Mouse (Mus musculus) kidney, embryonic 16.5 days (tissue): ENCODE results near the gene Sema3a. TPM values are rescaled to one million over a fixed set of nuclear protein-coding genes. Genes with fewer than 3 reads are reported as not detected.
A peak's percentile ranks its signal among the peaks of the same experiment; 100 is the strongest.

ENCODE experiments used
- ATAC-seq: fragments of 200-750 bp; cut with Nextera tagmentation; 2 replicates; pipeline ENCODE4 v1.8.0; 2017; ENCODE audit warnings: moderate TSS enrichment; ENCODE audit not compliant: low FRiP score, low TSS enrichment
- H3K27ac ChIP-seq: fragments of 300-500 bp; sonication (generic); 2 replicates; pipeline ENCODE4 v1.5.1; 2014; ENCODE audit warnings: low read length
- H3K27me3 ChIP-seq: fragments of 300-500 bp; sonication (generic); 2 replicates; pipeline ENCODE4 v1.6.1; 2014; ENCODE audit warnings: low read length, control low read depth, mixed read lengths; ENCODE audit not compliant: insufficient read depth
- H3K36me3 ChIP-seq: fragments of 300-500 bp; sonication (generic); 2 replicates; pipeline ENCODE4 v1.6.1; 2014; ENCODE audit warnings: low read length, control low read depth, mixed read lengths; ENCODE audit not compliant: insufficient read depth
- H3K4me1 ChIP-seq: fragments of 300-500 bp; sonication (generic); 2 replicates; pipeline ENCODE4 v1.6.1; 2014; ENCODE audit warnings: low read length, control low read depth, mixed read lengths; ENCODE audit not compliant: insufficient read depth
- H3K4me2 ChIP-seq: fragments of 300-500 bp; sonication (generic); replicated peaks from 2 replicates; pipeline ENCODE4 v1.6.1; 2014; ENCODE audit warnings: low read depth, low read length
- H3K4me3 ChIP-seq: fragments of 300-500 bp; sonication (generic); 2 replicates; pipeline ENCODE4 v1.5.1; 2014; ENCODE audit warnings: mild to moderate bottlenecking, low read length
- H3K9ac ChIP-seq: fragments of 300-500 bp; sonication (generic); replicated peaks from 2 replicates; pipeline ENCODE4 v1.6.1; 2014; ENCODE audit warnings: low read length
- H3K9me3 ChIP-seq: fragments of 300-500 bp; sonication (generic); 2 replicates; pipeline ENCODE4 v1.6.1; 2016; ENCODE audit warnings: low read length, control low read depth
- WGBS: fragments of 180-500 bp; shearing (Covaris S2); extraction: QIAGEN DNeasy Blood & Tissue Kit; methylation state at CpG from one replicate; pipeline ENCODE4 v1.1.7; 2014; 5-methylcytosine and 5-hydroxymethylcytosine counted together
- polyA plus RNA-seq: library from polyadenylated mRNA; unstranded; fragments of >200 nt; fragmentation: Nextera tagmentation; extraction: Ambion mirVana; gene quantifications from 2 replicates; pipeline ENCODE4 v1.2.1, GENCODE M21; 2015

Sema3a gene
- polyA plus RNA-seq, 1 experiment from 2014 or later, result 24.1 TPM

DNA sequence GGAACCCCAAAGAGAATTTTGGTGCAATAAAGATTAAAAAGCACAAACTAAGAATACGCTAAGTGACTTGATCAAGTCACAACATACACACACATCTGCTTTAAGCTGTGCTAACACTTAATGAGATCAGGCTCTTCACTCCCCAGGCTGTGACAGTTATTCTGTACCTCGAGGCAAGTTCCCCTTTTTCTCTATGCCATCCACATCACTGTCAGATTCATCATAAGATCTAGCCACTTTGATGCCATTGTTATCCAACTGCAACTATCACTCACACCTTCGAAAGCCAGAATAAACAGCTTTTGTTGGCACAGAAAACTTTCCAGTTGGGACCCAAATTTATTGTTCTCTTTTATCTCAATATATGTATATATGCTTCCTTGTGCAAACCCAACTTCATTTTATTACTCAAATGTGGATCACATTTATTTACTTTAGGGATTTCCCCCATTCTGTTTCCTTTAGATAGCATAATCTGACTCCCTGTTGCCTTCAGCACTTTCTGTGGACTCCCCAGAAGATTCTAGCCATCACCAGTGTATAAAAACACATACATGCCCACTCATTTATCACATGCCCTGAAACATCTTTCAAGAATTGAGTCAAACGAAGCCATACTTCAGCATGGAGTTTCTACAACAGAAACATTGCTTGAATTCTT lies 380.8 kb downstream of the Sema3a start:
- no peaks in the 10 kb centered on the region for H3K9me3 ChIP-seq
- no peak overlapping the region for H3K4me3 ChIP-seq
- ATAC-seq, result no peak
- no peaks in the 10 kb centered on the region for H3K4me1 ChIP-seq
- H3K36me3 ChIP-seq, result no peaks in the 10 kb centered on the region
- no peak overlapping the region for H3K27ac ChIP-seq
- no peak overlapping the region for H3K9ac ChIP-seq
- H3K27me3 ChIP-seq, result no peaks in the 10 kb centered on the region
- WGBS, result 64% methylated on average over 4 of the region's 4 CpGs
- no peak overlapping the region for H3K4me2 ChIP-seq

DNA sequence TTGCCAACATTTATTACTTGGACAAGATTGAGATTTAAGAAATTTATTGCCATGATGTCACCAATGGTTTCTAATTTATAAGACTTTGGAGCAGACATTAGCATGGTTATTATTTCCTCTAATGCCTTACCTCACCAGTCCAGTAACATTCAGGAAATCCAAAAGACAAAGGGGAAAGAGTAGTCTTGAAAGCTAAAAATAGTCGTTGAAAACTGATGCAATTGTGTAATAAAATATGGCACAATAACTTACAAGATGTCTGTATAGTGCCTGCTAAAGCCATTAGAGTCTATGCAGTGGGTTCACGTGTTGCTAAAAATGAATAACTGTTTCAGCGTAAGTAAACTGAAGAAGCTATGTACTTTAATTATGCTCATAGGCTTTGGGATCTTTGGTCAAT lies 383.9 kb downstream of the Sema3a start:
- Histone ChIP-seq H3K4me3 (no peak overlapping the region), H3K4me1 (no peaks in the 10 kb centered on the region), H3K4me2 (no peak overlapping the region), H3K27me3 (no peaks in the 10 kb centered on the region), H3K9me3 (no peaks in the 10 kb centered on the region), H3K27ac (no peak overlapping the region), H3K36me3 (no peaks in the 10 kb centered on the region), H3K9ac (no peak overlapping the region)
- ATAC-seq, result no peak
- WGBS, result 60% methylated on average over 3 of the region's 3 CpGs

DNA sequence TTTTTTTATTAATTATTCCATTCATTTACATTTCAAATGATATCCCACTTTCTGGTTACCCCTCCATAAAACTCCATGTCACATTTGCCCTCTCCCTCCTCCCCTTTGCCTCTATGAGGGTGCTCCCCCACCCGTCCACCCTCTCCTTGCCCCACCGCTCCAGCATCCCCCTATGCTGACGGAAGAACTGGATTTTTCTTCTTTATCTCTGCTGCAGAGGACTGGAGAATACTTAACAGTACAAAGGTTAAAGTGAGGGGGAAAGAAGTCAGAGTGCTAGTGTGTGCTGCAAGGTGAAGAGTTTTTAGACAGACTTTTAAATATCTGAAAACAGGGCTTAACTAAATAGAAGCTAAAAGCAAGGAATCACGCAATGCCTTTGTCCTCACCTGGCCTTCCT lies 391.8 kb downstream of the Sema3a start:
- H3K9ac ChIP-seq, result no peak overlapping the region
- H3K9me3 ChIP-seq, result no peaks in the 10 kb centered on the region
- no peak for ATAC-seq
- 92% methylated on average over 4 of the region's 4 CpGs for WGBS
- no peak overlapping the region for H3K4me3 ChIP-seq
- no peaks in the 10 kb centered on the region for H3K4me1 ChIP-seq
- no peak overlapping the region for H3K4me2 ChIP-seq
- H3K36me3 ChIP-seq, result no peaks in the 10 kb centered on the region
- H3K27ac ChIP-seq, result no peak overlapping the region
- no peaks in the 10 kb centered on the region for H3K27me3 ChIP-seq

DNA sequence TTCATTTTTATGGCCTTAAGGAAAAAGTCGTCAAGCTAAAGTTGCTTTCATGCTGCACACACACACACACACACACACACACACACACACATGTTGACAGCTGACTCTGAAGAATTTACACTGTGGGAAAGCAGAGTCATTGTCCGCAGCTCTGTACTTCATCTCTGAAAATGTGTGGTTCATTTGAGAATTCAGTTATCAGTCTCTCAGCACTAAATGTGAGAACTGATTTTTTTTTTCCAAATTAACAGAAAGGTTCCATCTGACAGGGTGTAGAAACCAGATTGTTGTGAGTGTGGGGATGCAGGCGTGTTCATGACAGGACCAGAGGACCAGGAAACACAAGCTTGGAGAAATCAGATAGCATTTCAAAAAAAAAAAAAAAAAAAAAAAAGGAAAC lies 400.4 kb downstream of the Sema3a start:
- no peak overlapping the region for H3K4me3 ChIP-seq
- H3K36me3 ChIP-seq, result no peaks in the 10 kb centered on the region
- no peak overlapping the region for H3K4me2 ChIP-seq
- H3K27ac ChIP-seq, result no peak overlapping the region
- no peaks in the 10 kb centered on the region for H3K9me3 ChIP-seq
- H3K27me3 ChIP-seq, result no peaks in the 10 kb centered on the region
- ATAC-seq, result no peak
- no peak overlapping the region for H3K9ac ChIP-seq
- WGBS, result 41% methylated on average over 3 of the region's 3 CpGs
- peaks cover 4% of the 10 kb centered on the region; the same call in 1 of the 2 replicates for H3K4me1 ChIP-seq

DNA sequence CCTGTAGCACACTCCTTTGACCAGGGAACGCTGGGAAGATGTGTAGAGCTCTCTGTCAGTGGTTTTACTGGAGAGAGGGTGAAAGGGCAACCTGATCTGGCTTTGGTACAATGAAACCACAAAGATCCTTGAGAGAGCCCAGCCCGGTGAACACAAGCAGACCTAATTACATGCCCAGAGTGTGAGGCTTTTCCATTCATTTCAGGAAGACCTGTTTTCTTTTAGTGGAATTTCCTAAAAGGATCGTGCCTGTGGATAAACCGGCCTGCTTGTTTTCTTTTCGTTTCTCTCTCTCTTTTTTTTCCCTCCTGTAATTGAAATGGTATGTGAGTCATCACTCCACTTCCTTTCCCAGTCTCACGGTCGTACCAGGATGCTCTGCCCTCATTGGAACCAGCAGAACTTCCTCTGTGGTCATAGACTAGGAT lies 401.8 kb downstream of the Sema3a start:
- Histone ChIP-seq H3K36me3 (no peaks in the 10 kb centered on the region), H3K4me1 (peaks cover 4% of the 10 kb centered on the region; the same call in 1 of the 2 replicates), H3K27ac (no peak overlapping the region), H3K9me3 (no peaks in the 10 kb centered on the region), H3K27me3 (no peaks in the 10 kb centered on the region), H3K9ac (no peak overlapping the region), H3K4me2 (0 out of 2 replicates have a peak overlapping the region, but pooled peaks have one; percentile 2), H3K4me3 (no peak overlapping the region)
- no peak for ATAC-seq
- 20% methylated on average over 7 of the region's 7 CpGs for WGBS

DNA sequence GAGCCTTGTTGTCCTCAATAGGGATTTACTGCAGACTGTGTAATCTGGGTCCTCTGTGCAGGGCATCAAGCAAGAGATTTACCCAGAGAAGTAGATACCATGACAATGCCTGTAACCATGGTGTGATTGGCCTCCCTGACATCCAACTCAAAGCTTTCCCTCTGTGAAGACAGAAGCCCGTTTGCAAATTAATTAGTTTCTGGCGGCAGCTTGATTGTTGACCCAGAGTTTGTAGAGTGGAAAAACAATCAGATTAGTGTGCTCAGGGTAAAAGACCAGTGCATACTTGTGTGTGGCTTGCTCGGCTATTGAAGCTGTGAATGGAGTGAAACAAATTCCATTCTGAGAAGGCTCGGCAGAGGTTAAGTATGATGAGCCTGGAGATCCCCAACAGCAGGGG lies 404.0 kb downstream of the Sema3a start:
- Histone ChIP-seq H3K9me3 (no peaks in the 10 kb centered on the region), H3K9ac (no peak overlapping the region), H3K4me3 (no peak overlapping the region), H3K36me3 (no peaks in the 10 kb centered on the region), H3K27ac (no peak overlapping the region), H3K4me1 (peaks cover 4% of the 10 kb centered on the region; the same call in 1 of the 2 replicates), H3K4me2 (no peak overlapping the region), H3K27me3 (no peaks in the 10 kb centered on the region)
- 26% methylated on average over 4 of the region's 4 CpGs for WGBS
- peak; percentile 85 for ATAC-seq

DNA sequence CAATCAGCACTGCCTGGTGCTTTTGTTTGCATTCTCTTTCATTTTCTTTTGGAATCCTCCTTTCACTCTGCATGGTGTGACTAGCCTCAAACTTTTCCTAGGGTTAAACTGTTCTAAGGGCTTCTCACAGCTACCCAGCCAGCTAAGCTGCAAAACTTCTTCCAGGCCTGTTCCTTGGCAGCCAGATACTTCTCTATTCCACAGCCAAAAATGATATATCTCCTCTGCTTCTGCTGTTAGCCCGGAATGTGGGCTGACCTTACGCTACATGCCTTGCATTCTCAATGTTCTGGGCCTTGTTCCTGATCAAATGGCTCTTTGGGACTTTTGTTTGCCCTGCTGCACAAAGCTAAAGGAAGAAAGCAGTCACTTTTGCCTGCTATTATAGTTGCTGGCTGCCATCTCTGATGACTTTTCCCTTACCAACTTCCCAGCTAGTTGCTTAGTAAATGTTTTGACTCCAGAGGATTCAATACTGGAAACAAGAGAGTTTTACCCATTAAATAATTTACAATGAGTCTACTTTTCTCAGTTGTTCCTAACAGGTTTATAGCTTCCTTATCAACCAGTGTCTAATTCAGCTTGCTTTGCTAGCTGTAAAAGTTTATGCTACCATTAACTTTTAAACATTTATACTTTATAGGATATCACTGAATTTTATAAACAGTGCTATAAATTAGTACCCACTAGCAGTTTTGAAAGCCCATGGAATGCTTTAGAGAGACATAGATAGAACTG lies 422.4 kb downstream of the Sema3a start:
- peak; percentile 88 for ATAC-seq
- no peaks in the 10 kb centered on the region for H3K9me3 ChIP-seq

DNA sequence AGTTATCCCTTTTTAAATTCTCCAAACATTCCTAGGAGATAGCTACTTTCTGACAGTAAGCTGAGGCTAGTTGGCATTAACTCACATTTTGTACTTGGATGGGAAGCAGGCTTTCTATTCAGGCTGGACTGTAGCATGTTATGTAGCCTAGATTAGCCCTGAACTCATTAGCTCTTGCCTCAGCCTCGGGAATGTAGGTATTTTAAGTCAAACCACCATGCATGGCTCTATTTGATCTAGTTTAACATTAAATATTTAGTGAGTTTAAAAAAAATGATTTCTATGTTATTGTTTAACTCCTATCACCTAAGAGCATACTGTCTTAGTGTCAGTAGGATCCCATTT lies 423.0 kb downstream of the Sema3a start:
- Histone ChIP-seq H3K4me2 (no peak overlapping the region), H3K27me3 (no peaks in the 10 kb centered on the region), H3K9ac (no peak overlapping the region), H3K36me3 (no peaks in the 10 kb centered on the region), H3K27ac (peak overlapping the region; percentile 83), H3K9me3 (no peaks in the 10 kb centered on the region), H3K4me3 (no peak overlapping the region), H3K4me1 (peaks cover 9% of the 10 kb centered on the region; the same call in 1 of the 2 replicates)
- peak; percentile 27; the same call in 1 of the 2 replicates for ATAC-seq
- WGBS, result 42% methylated on average over 1 of the region's 1 CpGs

More for the DNA sequence above, 422.4 kb downstream of the Sema3a start:
- H3K36me3 ChIP-seq, result no peaks in the 10 kb centered on the region
- H3K27me3 ChIP-seq, result no peaks in the 10 kb centered on the region
- 36% methylated on average over 2 of the region's 2 CpGs for WGBS
- H3K9ac ChIP-seq, result no peak overlapping the region
- peak overlapping the region; percentile 85 for H3K27ac ChIP-seq
- peaks cover 9% of the 10 kb centered on the region; the same call in 1 of the 2 replicates for H3K4me1 ChIP-seq
- H3K4me2 ChIP-seq, result no peak overlapping the region
- H3K4me3 ChIP-seq, result no peak overlapping the region

DNA sequence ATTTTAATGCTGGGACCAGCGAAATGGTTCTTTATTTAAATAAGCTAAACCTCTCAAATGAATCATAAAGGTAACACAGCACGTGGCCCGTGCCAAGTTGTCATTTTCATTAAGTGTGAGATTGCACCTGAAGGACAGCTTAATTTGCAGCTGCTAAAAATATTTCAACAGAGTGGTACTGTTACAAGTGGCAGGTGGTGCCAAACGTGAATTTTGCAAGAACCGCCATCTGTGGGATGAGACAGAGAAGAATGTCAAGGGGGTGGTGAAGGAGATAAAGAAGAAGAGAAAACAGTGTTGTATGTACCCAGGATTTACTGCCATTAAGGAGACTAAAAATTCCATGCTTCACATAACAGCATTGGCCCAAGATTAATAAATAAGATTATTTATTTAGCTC lies 423.9 kb downstream of the Sema3a start:
- Histone ChIP-seq H3K4me3 (no peak overlapping the region), H3K9me3 (no peaks in the 10 kb centered on the region), H3K27me3 (no peaks in the 10 kb centered on the region), H3K27ac (no peak overlapping the region), H3K4me1 (peaks cover 9% of the 10 kb centered on the region; the same call in 1 of the 2 replicates), H3K36me3 (no peaks in the 10 kb centered on the region), H3K9ac (no peak overlapping the region), H3K4me2 (no peak overlapping the region)
- ATAC-seq, result no peak
- 85% methylated on average over 5 of the region's 5 CpGs for WGBS

DNA sequence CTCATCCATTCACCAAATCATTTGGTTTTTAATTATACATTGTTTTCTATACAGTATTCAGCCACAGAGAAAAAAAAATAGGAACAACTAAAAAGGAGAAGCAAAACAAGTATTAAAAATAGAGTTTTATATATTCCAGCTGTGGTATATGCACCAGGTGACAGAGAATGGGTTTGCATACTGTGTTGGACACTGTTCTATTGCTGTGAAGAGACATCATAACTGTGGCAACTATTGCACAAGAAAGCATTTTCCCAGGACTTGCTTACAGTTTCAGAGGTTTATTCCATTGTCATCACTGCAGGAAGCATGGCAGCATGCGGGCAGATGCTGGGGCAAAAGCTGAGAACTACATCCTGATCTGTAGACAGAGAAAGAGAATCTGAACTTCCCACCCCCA lies 425.7 kb downstream of the Sema3a start:
- 90% methylated on average over 1 of the region's 1 CpGs for WGBS
- H3K9ac ChIP-seq, result no peak overlapping the region
- no peak overlapping the region for H3K4me2 ChIP-seq
- no peaks in the 10 kb centered on the region for H3K36me3 ChIP-seq
- ATAC-seq, result no peak
- no peak overlapping the region for H3K4me3 ChIP-seq
- H3K27me3 ChIP-seq, result no peaks in the 10 kb centered on the region
- no peaks in the 10 kb centered on the region for H3K9me3 ChIP-seq
- no peak overlapping the region for H3K27ac ChIP-seq
- peaks cover 9% of the 10 kb centered on the region; the same call in 1 of the 2 replicates for H3K4me1 ChIP-seq
